Mouse (Mus musculus) limb, embryonic 14.5 days (tissue): ENCODE data around the gene Nfkbil1. TPM values are rescaled to one million over a fixed set of nuclear protein-coding genes. Genes with fewer than 3 reads are reported as not detected.

Experiments
- ATAC-seq: fragments of 200-750 bp; cut with Nextera tagmentation; 2 replicates; pipeline ENCODE4 v1.8.0; 2017; ENCODE audit warnings: low read depth, moderate number of reproducible peaks, moderate TSS enrichment; ENCODE audit not compliant: low FRiP score
- DNase-seq: peaks from one replicate; pipeline ENCODE4 v3.0.0-alpha.2; 2015; ENCODE audit warnings: low spot score
- H3K27ac ChIP-seq: fragments of 300-500 bp; sonication (generic); replicated peaks from 2 replicates; pipeline ENCODE4 v1.5.1; 2014; ENCODE audit warnings: low read depth, mild to moderate bottlenecking, low read length, moderate library complexity, mixed read lengths
- H3K27me3 ChIP-seq: fragments of 300-500 bp; sonication (generic); 2 replicates; pipeline ENCODE4 v1.6.1; 2014; ENCODE audit warnings: low read length, mixed read lengths; ENCODE audit not compliant: control insufficient read depth, insufficient read depth
- H3K36me3 ChIP-seq: fragments of 300-500 bp; sonication (generic); 2 replicates; pipeline ENCODE4 v1.6.1; 2014; ENCODE audit warnings: mild to moderate bottlenecking, low read length, moderate library complexity, mixed read lengths; ENCODE audit not compliant: control insufficient read depth, insufficient read depth
- H3K4me1 ChIP-seq: fragments of 300-500 bp; sonication (generic); 2 replicates; pipeline ENCODE4 v1.6.1; 2014; ENCODE audit warnings: antibody characterized with exemption, low read length, mixed read lengths; ENCODE audit not compliant: control insufficient read depth, insufficient read depth
- H3K4me2 ChIP-seq: fragments of 300-500 bp; sonication (generic); replicated peaks from 2 replicates; pipeline ENCODE4 v1.6.1; 2014; ENCODE audit warnings: low read depth, mild to moderate bottlenecking, low read length, moderate library complexity; ENCODE audit not compliant: severe bottlenecking
- H3K4me3 ChIP-seq: fragments of 300-500 bp; sonication (generic); replicated peaks from 2 replicates; pipeline ENCODE4 v1.5.1; 2014; ENCODE audit warnings: low read length
- H3K9ac ChIP-seq: fragments of 300-500 bp; sonication (generic); 2 replicates; pipeline ENCODE4 v1.6.1; 2014; ENCODE audit warnings: mild to moderate bottlenecking, low read depth, low read length, moderate library complexity; ENCODE audit not compliant: severe bottlenecking
- H3K9me3 ChIP-seq: fragments of 300-500 bp; sonication (generic); 2 replicates; pipeline ENCODE4 v1.6.1; 2016; ENCODE audit warnings: low read length; ENCODE audit not compliant: control insufficient read depth
- POLR2A ChIP-seq: fragments of 200-500 bp; IDR thresholded peaks from 2 replicates; pipeline ENCODE4 v1.8.0; 2012; ENCODE audit warnings: inconsistent platforms, mild to moderate bottlenecking, moderate library complexity, borderline replicate concordance; ENCODE audit not compliant: insufficient read depth, insufficient read length; ENCODE audit errors: extremely low read depth
- WGBS: fragments of 180-500 bp; shearing (Covaris S2); extraction: QIAGEN DNeasy Blood & Tissue Kit; methylation state at CpG from one replicate; pipeline ENCODE4 v1.1.7; 2014; 5-methylcytosine and 5-hydroxymethylcytosine counted together
- polyA plus RNA-seq, 2 experiments: library from polyadenylated mRNA; depleted of rRNA in 1 of 2; stranded (reverse) in 1 of 2; unstranded in 1 of 2; fragments of >200 nt; fragmentation: Nextera tagmentation in 1 of 2; extraction: Ambion mirVana in 1 of 2; gene quantifications; 2 replicates each; pipeline versions ENCODE4 v1.2.1 to v1.2.3; 2012 to 2014

Nfkbil1 gene
- polyA plus RNA-seq (2012; rRNA removed) (17.0 and 19.6 TPM in 2 replicates), polyA plus RNA-seq (2014; fragmentation: Nextera tagmentation; extraction: Ambion mirVana) (4.9 and 5.9 TPM in 2 replicates)

DNA sequence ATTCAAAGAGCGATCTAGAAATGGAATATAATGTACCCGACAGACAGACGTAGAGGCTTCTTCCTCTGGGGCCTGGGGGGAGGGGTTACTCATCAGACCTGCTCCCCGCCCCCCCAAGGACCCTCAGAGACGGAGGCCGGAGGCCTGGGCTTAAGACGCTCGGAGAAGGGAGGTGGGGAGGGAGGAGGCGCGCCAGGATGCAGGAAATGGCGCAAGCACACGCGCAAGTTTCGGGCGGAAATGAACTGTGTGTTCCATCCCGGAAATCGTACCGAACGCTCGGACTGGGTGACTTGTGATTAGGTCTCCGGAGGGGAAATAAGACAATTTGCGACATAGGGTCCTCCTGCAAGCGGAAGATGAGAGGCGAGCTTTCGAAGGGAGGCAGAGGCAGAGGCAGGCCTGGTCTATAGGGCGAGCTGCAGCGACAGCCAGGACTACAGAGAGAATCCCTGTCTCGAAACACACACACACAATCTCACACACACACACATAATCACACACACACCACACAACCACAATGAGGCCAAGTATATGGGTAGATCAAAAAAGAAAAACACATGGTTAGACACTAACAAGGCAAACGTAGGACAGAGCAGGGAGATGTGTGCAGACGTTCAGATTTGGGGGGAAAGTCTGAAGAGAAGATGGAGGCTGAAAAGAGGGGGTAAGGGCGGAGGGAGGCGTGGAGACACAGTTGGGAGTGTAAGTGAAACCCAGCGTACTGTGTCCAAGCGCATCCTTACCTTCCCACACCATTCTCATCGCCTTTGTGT lies at the start of gene Nfkbil1:
Gene Nfkbil1, minus strand, starts transcription at position 179 of the 776 bp plus-strand sequence.
- Histone ChIP-seq H3K4me2 (peak within 1 kb of the TSS; percentile 91), H3K9me3 (no peaks in the 10 kb centered on the region), H3K36me3 (peaks cover 18% of the 10 kb centered on the region; the same call in 1 of the 2 replicates), H3K27me3 (no peaks in the 10 kb centered on the region), H3K9ac (peak within 1 kb of the TSS; percentile 84), H3K4me1 (peaks cover 27% of the 10 kb centered on the region), H3K27ac (peak within 1 kb of the TSS; percentile 94), H3K4me3 (peak within 1 kb of the TSS; percentile 62)
- 0 out of 2 replicates have a peak, but pooled peaks have one; percentile 44 for TF ChIP-seq POLR2A
- DNase-seq (peak; percentile 93), ATAC-seq (peak; percentile 84)
- WGBS = under 1% methylated on average over 35 of the region's 35 CpGs

GRCm38 (mm10) chr17:35280276-35280675 lies 44.7 kb upstream of the Nfkbil1 start:
- no peaks in the 10 kb centered on the region for H3K4me1 ChIP-seq
- no peak overlapping the region for H3K9ac ChIP-seq
- H3K36me3 ChIP-seq = no peaks in the 10 kb centered on the region
- H3K4me3 ChIP-seq = no peak overlapping the region
- peaks cover 7% of the 10 kb centered on the region; the same call in 1 of the 2 replicates for H3K27me3 ChIP-seq
- no peaks in the 10 kb centered on the region for H3K9me3 ChIP-seq
- DNase-seq (no peak), ATAC-seq (no peak)
- no peak overlapping the region for H3K4me2 ChIP-seq
- TF ChIP-seq POLR2A = no peak
- WGBS = 88% methylated on average over 3 of the region's 3 CpGs
- no peak overlapping the region for H3K27ac ChIP-seq

DNA sequence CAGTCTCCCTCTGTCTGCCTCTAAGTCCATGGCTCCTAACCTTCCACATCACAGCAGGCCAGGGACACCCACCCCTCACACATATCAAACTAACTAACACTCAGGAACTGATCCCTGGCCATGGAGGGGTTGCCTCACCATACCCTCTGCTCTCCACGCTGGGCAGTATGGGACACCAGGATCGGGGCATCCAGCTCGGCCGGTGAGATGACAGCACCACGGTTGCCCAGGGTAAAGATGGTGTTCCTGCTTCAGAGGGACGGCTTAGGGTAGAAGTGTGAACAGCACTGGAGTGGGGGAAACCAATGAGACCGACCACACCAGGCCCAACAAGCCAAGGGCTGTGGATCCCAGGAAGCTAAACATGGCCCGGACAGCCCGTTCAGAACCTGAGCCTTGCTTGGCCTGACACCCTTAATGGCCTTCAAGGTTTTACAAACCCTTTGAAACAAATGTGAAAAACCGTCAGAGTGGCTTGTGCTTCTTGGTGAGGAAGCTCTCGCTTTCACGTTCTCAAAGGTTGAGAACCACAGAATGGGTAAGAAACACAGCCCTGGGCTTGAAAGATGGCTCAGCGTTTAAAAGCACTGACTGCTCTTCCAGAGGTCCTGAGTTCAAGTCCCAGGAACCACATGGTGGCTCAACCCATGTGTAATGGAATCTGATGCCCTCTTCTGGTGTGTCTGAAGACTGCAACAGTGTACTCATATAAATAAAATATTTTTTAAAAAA lies 43.5 kb upstream of the Nfkbil1 start:
- Histone ChIP-seq H3K4me2 (no peak overlapping the region), H3K9me3 (no peaks in the 10 kb centered on the region), H3K4me1 (no peaks in the 10 kb centered on the region), H3K36me3 (no peaks in the 10 kb centered on the region), H3K27me3 (peaks cover 7% of the 10 kb centered on the region; the same call in 1 of the 2 replicates), H3K27ac (no peak overlapping the region), H3K4me3 (no peak overlapping the region), H3K9ac (no peak overlapping the region)
- 85% methylated on average over 13 of the region's 13 CpGs for WGBS
- DNase-seq = no peak
- ATAC-seq = no peak
- TF ChIP-seq POLR2A = no peak

DNA sequence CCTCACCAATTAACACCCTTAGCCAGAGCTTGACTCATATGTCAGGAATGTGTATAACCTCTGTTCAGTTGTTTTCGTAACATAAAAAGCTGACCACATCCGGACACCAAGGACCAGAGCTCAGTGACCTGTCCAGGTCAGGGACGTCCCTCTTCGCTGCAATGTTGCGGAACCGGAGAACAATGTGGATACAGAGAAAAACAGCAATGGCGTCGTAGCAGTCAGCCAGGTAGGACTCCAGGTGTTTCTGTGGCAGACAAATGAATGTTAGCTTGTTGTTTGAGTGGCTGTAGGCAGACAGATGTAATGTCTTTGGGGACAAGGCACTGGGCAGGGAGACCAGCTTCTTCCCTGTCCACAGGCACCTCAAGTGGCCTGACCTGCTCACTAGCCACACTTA lies 42.5 kb upstream of the Nfkbil1 start:
- H3K4me2 ChIP-seq = no peak overlapping the region
- no peak for TF ChIP-seq POLR2A
- no peaks in the 10 kb centered on the region for H3K36me3 ChIP-seq
- no peak for ATAC-seq
- H3K27ac ChIP-seq = no peak overlapping the region
- peaks cover 7% of the 10 kb centered on the region; the same call in 1 of the 2 replicates for H3K27me3 ChIP-seq
- 86% methylated on average over 8 of the region's 8 CpGs for WGBS
- H3K9me3 ChIP-seq = no peaks in the 10 kb centered on the region
- H3K4me3 ChIP-seq = no peak overlapping the region
- no peak overlapping the region for H3K9ac ChIP-seq
- DNase-seq = no peak
- no peaks in the 10 kb centered on the region for H3K4me1 ChIP-seq

GRCm38 (mm10) chr17:35276304-35276864 lies 40.8 kb upstream of the Nfkbil1 start:
- DNase-seq = no peak
- Histone ChIP-seq H3K27ac (no peak overlapping the region), H3K27me3 (peaks cover 7% of the 10 kb centered on the region; the same call in 1 of the 2 replicates), H3K4me3 (no peak overlapping the region), H3K9me3 (no peaks in the 10 kb centered on the region), H3K4me2 (no peak overlapping the region), H3K36me3 (no peaks in the 10 kb centered on the region), H3K4me1 (no peaks in the 10 kb centered on the region), H3K9ac (no peak overlapping the region)
- 12% methylated on average over 13 of the region's 13 CpGs for WGBS
- ATAC-seq = no peak
- TF ChIP-seq POLR2A = no peak
